Mouse (Mus musculus): ENCODE measurements at regions not wholly inside any gene's neighbourhood (a gene's known extent, or its start where the extent isn't known, plus 50 kb on each side); places are given as distances from the start of the nearest gene placed in this dataset.
A peak's percentile ranks its signal among the peaks of the same experiment; 100 is the strongest.

- TF ChIP-seq MEF2A (IDR thresholded peaks at IDR 0.05; ENCODE audit: extremely low read depth, insufficient replicate concordance, low read depth, low read length, poor library complexity, severe bottlenecking) (no peak), CTCF (IDR thresholded peaks at IDR 0.05 in 2 of 3, conservative IDR thresholded peaks at IDR 0.05 in 1 of 3; ENCODE audit: control insufficient read depth in 1 of 3, insufficient read depth in 1 of 3, low read depth in 2 of 3, low read length in 3 of 3, poor library complexity in 1 of 3, severe bottlenecking in 1 of 3) (peak in 2 of 3 experiments; percentile 25 to 38; a peak in 4 of 6 replicates)
- Histone ChIP-seq H3K27ac (ENCODE audit: control insufficient read depth, low read depth, low read length) (no peak overlapping the region), H3K27me3 (ENCODE audit: control insufficient read depth in 1 of 2, insufficient read depth in 2 of 2, low read length in 2 of 2) (no peaks in the 10 kb centered on the region), H3K4me3 (ENCODE audit: control insufficient read depth in 1 of 2, insufficient read depth in 1 of 2, low read depth in 2 of 2, low read length in 2 of 2) (no peak overlapping the region; a peak in 1 of 4 replicates), H3K9me3 (replicated peaks; ENCODE audit: insufficient read depth, low read length) (no peaks in the 10 kb centered on the region), H3K9ac (ENCODE audit: control insufficient read depth, low read depth, low read length, poor library complexity, severe bottlenecking) (no peak overlapping the region), H3K36me3 (ENCODE audit: control insufficient read depth in 1 of 2, insufficient read depth in 2 of 2, low read length in 2 of 2) (no peaks in the 10 kb centered on the region), H3K79me2 (ENCODE audit: control insufficient read depth, insufficient read depth, low read length, poor library complexity) (no peaks in the 10 kb centered on the region), H3K4me1 (ENCODE audit: control insufficient read depth in 1 of 2, insufficient read depth in 2 of 2, low read length in 2 of 2) (no peaks in the 10 kb centered on the region)
- DNase-seq (ENCODE audit: low read depth, low spot score): peak; percentile 11
These were observed 90.6 kb downstream of the Atp23 start for GRCm38 (mm10) chr10:126810346-126811095.

GRCm38 (mm10) chr10:126809587-126809986 is 91.6 kb downstream of the Atp23 start:
- H3K27ac ChIP-seq (ENCODE audit: control insufficient read depth, low read depth, low read length): no peak overlapping the region
- TF ChIP-seq JUND (IDR thresholded peaks at IDR 0.05; ENCODE audit: low read depth, low read length): no peak
- no peak for TF ChIP-seq UBTF (IDR thresholded peaks at IDR 0.05; ENCODE audit: borderline replicate concordance, insufficient read depth, low read depth, low read length)
- TF ChIP-seq MYB (IDR thresholded peaks at IDR 0.05; ENCODE audit: low read depth, low read length): no peak
- no peak overlapping the region for H3K9ac ChIP-seq (ENCODE audit: control insufficient read depth, low read depth, low read length, poor library complexity, severe bottlenecking)
- DNase-seq (ENCODE audit: low read depth, low spot score): peak; percentile 23
- H3K36me3 ChIP-seq (ENCODE audit: control insufficient read depth in 1 of 2, insufficient read depth in 2 of 2, low read length in 2 of 2): no peaks in the 10 kb centered on the region
- no peaks in the 10 kb centered on the region for H3K79me2 ChIP-seq (ENCODE audit: control insufficient read depth, insufficient read depth, low read length, poor library complexity)
- H3K4me1 ChIP-seq (ENCODE audit: control insufficient read depth in 1 of 2, insufficient read depth in 2 of 2, low read length in 2 of 2): no peaks in the 10 kb centered on the region
- H3K27me3 ChIP-seq (ENCODE audit: control insufficient read depth in 1 of 2, insufficient read depth in 2 of 2, low read length in 2 of 2): no peaks in the 10 kb centered on the region
- H3K9me3 ChIP-seq (replicated peaks; ENCODE audit: insufficient read depth, low read length): no peaks in the 10 kb centered on the region
- H3K4me3 ChIP-seq (ENCODE audit: control insufficient read depth in 1 of 2, insufficient read depth in 1 of 2, low read depth in 2 of 2, low read length in 2 of 2): peak overlapping the region in 1 of 2 experiments; percentile 6; a peak in 2 of 4 replicates

GRCm38 (mm10) chr10:126806881-126807280 is 94.3 kb downstream of the Atp23 start:
- no peak overlapping the region for H3K9ac ChIP-seq (ENCODE audit: control insufficient read depth, low read depth, low read length, poor library complexity, severe bottlenecking)
- no peaks in the 10 kb centered on the region for H3K4me1 ChIP-seq (ENCODE audit: control insufficient read depth in 1 of 2, insufficient read depth in 2 of 2, low read length in 2 of 2)
- no peak for DNase-seq (ENCODE audit: low read depth, low spot score)
- H3K79me2 ChIP-seq (ENCODE audit: control insufficient read depth, insufficient read depth, low read length, poor library complexity): no peaks in the 10 kb centered on the region
- no peaks in the 10 kb centered on the region for H3K27me3 ChIP-seq (ENCODE audit: control insufficient read depth in 1 of 2, insufficient read depth in 2 of 2, low read length in 2 of 2)
- H3K27ac ChIP-seq (ENCODE audit: control insufficient read depth, low read depth, low read length): no peak overlapping the region
- H3K36me3 ChIP-seq (ENCODE audit: control insufficient read depth in 1 of 2, insufficient read depth in 2 of 2, low read length in 2 of 2): no peaks in the 10 kb centered on the region
- no peak overlapping the region for H3K4me3 ChIP-seq (ENCODE audit: control insufficient read depth in 1 of 2, insufficient read depth in 1 of 2, low read depth in 2 of 2, low read length in 2 of 2)
- TF ChIP-seq POLR2A (IDR thresholded peaks at IDR 0.05; ENCODE audit: control insufficient read depth in 1 of 2, insufficient read depth in 1 of 2, low read depth in 1 of 2, low read length in 2 of 2, poor library complexity in 1 of 2) (no peak), ZMIZ1 (IDR thresholded peaks at IDR 0.05; ENCODE audit: low read depth, low read length) (no peak), MXI1 (IDR thresholded peaks at IDR 0.05; ENCODE audit: low read depth, low read length) (no peak), MEF2A (IDR thresholded peaks at IDR 0.05; ENCODE audit: extremely low read depth, insufficient replicate concordance, low read depth, low read length, poor library complexity, severe bottlenecking) (no peak), KAT2A (conservative IDR thresholded peaks at IDR 0.05; ENCODE audit: low read depth, low read length) (no peak), NELFE (IDR thresholded peaks at IDR 0.05; ENCODE audit: low read depth, low read length) (no peak), POLR2AphosphoS5 (IDR thresholded peaks at IDR 0.05; ENCODE audit: borderline replicate concordance, low read depth, low read length) (no peak), ZKSCAN1 (IDR thresholded peaks at IDR 0.05; ENCODE audit: low read depth, low read length) (no peak), ZC3H11A (IDR thresholded peaks at IDR 0.05; ENCODE audit: low read depth, low read length) (no peak), MYB (IDR thresholded peaks at IDR 0.05; ENCODE audit: low read depth, low read length) (no peak), MYC (IDR thresholded peaks at IDR 0.05; ENCODE audit: low read depth, low read length) (no peak), MAFK (IDR thresholded peaks at IDR 0.05; ENCODE audit: borderline replicate concordance, low read depth, low read length) (no peak), ETS1 (IDR thresholded peaks at IDR 0.05; ENCODE audit: low read depth, low read length) (no peak), POLR2AphosphoS2 (IDR thresholded peaks at IDR 0.05; ENCODE audit: low read length) (no peak), E2F4 (IDR thresholded peaks at IDR 0.05; ENCODE audit: borderline replicate concordance, low read depth, low read length) (no peak), USF1 (IDR thresholded peaks at IDR 0.05; ENCODE audit: low read depth, low read length) (no peak), BHLHE40 (IDR thresholded peaks at IDR 0.05; ENCODE audit: borderline replicate concordance, low read depth, low read length) (no peak)
- H3K9me3 ChIP-seq (replicated peaks; ENCODE audit: insufficient read depth, low read length): no peaks in the 10 kb centered on the region

Data from MEL (cell line).